12 mouse cellular contexts compared by ENCODE assay signal in the genomic region with DNA sequence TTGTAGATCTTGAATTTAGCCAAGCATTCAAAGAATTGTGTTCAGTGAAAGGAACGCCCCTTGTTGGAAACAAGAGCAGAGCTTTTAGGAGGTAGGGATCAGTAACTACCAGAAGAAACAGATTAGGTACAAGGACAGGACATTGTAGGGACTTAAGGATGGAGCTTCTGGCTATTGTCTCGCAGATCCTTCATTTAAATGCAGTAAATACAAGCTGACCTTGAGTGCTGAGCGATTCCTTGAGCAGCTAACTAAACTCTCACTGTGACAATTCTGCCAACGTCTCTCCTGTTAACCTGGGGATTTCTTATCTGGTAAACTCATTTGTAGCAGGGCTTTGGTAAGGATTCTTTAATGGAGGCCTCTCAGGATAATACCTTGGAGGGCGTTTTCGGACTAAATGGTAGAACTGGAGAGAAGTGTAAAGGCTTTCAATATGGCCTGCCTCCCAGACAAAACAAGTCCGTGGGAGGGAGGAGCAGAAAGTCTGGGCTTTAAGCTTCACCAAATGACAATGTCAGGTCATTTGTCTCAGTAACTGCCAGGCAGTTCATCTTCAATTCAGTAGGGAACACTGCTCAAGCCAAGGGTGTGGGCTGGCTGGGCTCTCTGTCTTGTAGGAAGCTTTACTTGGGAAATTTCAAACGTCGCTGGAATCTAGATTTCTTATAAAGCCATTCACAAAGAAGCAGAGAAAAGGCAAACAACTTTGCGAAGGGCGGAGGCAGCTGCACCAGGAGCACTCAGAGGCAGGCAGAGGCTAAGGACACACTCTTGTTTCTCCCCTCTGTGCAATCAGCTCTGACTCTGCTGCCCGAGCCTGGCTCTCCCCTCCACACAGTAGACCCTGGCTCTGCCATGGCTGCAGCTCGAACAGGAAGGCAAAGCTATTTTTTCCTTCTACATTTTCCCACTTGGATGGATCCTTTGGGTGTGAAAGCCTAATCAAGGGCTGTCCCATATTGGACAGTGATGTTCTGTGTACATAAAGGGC.
DNase-seq lines count a peak whose midpoint lies in the region; ATAC-seq and TF ChIP-seq lines count a peak whose summit lies in the region.
"Had no signal": no experiment of that assay in that cellular context is flagged by ENCODE, and none has a peak within 500 bp of the region (broad histone marks: within the 10 kb centered on the region; RNA-seq: fewer than 3 reads in every experiment).

No protein-coding gene starts in this region.

- no peak overlapping the region for H3K4me3 ChIP-seq in layer of hippocampus, adult 2 months
- no peak overlapping the region for H3K4me3 ChIP-seq in forebrain, embryonic 15.5 days
- no peak overlapping the region for H3K4me3 ChIP-seq in hindbrain, postnatal 0 days (ENCODE audit: low read length)
- no peak overlapping the region for H3K4me3 ChIP-seq in neural tube, embryonic 15.5 days (replicated peaks)
- H3K4me3 ChIP-seq: heart, adult 2 months; liver, embryonic 13.5 days had no signal

- WGBS in forebrain, embryonic 15.5 days, result 32% methylated on average over 13 of the region's 13 CpGs
- WGBS in hindbrain, postnatal 0 days, result 39% methylated on average over 13 of the region's 13 CpGs
- 18% methylated on average over 13 of the region's 13 CpGs for WGBS in neural tube, embryonic 15.5 days

- no peak overlapping the region for H3K9ac ChIP-seq in forebrain, embryonic 15.5 days (replicated peaks)
- no peak overlapping the region for H3K9ac ChIP-seq in hindbrain, postnatal 0 days (replicated peaks; ENCODE audit: low read length)
- no peak overlapping the region for H3K9ac ChIP-seq in neural tube, embryonic 15.5 days (replicated peaks)
- H3K9ac ChIP-seq: liver, embryonic 13.5 days had no signal

- H3K4me1 ChIP-seq in forebrain, embryonic 15.5 days, result peaks cover 19% of the 10 kb centered on the region
- H3K4me1 ChIP-seq in hindbrain, postnatal 0 days (ENCODE audit: insufficient read depth, low read length), result peaks cover 21% of the 10 kb centered on the region
- H3K4me1 ChIP-seq in neural tube, embryonic 15.5 days, result peaks cover 65% of the 10 kb centered on the region
- H3K4me1 ChIP-seq: liver, embryonic 13.5 days had no signal

- H3K9me3 ChIP-seq in forebrain, embryonic 15.5 days, result no peaks in the 10 kb centered on the region
- no peaks in the 10 kb centered on the region for H3K9me3 ChIP-seq in hindbrain, postnatal 0 days (ENCODE audit: low read length)
- H3K9me3 ChIP-seq in neural tube, embryonic 15.5 days (replicated peaks), result no peaks in the 10 kb centered on the region

- DNase-seq in layer of hippocampus, adult 2 months (ENCODE audit: low spot score in 2 of 2), result no peak
- no peak for DNase-seq in layer of hippocampus, postnatal 10 days (ENCODE audit: low spot score in 2 of 2)
- peak; percentile 43 for DNase-seq in hindbrain, postnatal 0 days (ENCODE audit: low spot score)
- no peak for DNase-seq in layer of hippocampus, postnatal 36 days
- no peak for DNase-seq in kidney, postnatal 14 days
- DNase-seq: cerebellum, postnatal 14 days; heart, adult 2 months; kidney, postnatal 4 days; liver, embryonic 13.5 days had no signal

- H3K4me2 ChIP-seq in forebrain, embryonic 15.5 days (replicated peaks), result no peak overlapping the region
- H3K4me2 ChIP-seq in hindbrain, postnatal 0 days (ENCODE audit: low read depth, low read length), result no peak overlapping the region
- H3K4me2 ChIP-seq in neural tube, embryonic 15.5 days, result no peak overlapping the region
- H3K4me2 ChIP-seq: liver, embryonic 13.5 days had no signal

- H3K27ac ChIP-seq in layer of hippocampus, adult 2 months, result peak overlapping the region; percentile 21
- H3K27ac ChIP-seq in forebrain, embryonic 15.5 days (replicated peaks), result 0 out of 2 replicates have a peak overlapping the region, but pooled peaks have one; percentile 13
- peak overlapping the region; percentile 70 for H3K27ac ChIP-seq in hindbrain, postnatal 0 days
- peak overlapping the region; percentile 66 for H3K27ac ChIP-seq in neural tube, embryonic 15.5 days (replicated peaks)
- H3K27ac ChIP-seq: heart, adult 2 months; liver, embryonic 13.5 days had no signal

- ATAC-seq in forebrain, embryonic 15.5 days (replicated peaks), result no peak
- peak; percentile 53; the same call in 1 of the 2 replicates for ATAC-seq in hindbrain, postnatal 0 days
- peak; percentile 52; the same call in 1 of the 2 replicates for ATAC-seq in neural tube, embryonic 15.5 days (ENCODE audit: low FRiP score)
- ATAC-seq in erythroblast, adult 5-6 weeks (replicated peaks; ENCODE audit: low FRiP score, poor library complexity, severe bottlenecking), result no peak

- no peak for TF ChIP-seq CTCF in layer of hippocampus, adult 2 months (conservative IDR thresholded peaks at IDR 0.05)
- no peak for TF ChIP-seq CTCF in hindbrain, postnatal 0 days (IDR thresholded peaks at IDR 0.05; ENCODE audit: low read depth)

- no peaks in the 10 kb centered on the region for H3K36me3 ChIP-seq in forebrain, embryonic 15.5 days
- H3K36me3 ChIP-seq in hindbrain, postnatal 0 days (ENCODE audit: insufficient read depth, low read length), result no peaks in the 10 kb centered on the region; the same call in 1 of the 2 replicates
- H3K36me3 ChIP-seq in neural tube, embryonic 15.5 days, result peaks cover 3% of the 10 kb centered on the region; the same call in 1 of the 2 replicates
- H3K36me3 ChIP-seq: liver, embryonic 13.5 days had no signal

- no peaks in the 10 kb centered on the region for H3K27me3 ChIP-seq in forebrain, embryonic 15.5 days
- H3K27me3 ChIP-seq in hindbrain, postnatal 0 days (ENCODE audit: insufficient read depth, low read length), result no peaks in the 10 kb centered on the region
- H3K27me3 ChIP-seq in neural tube, embryonic 15.5 days (replicated peaks), result no peaks in the 10 kb centered on the region
- H3K27me3 ChIP-seq: liver, embryonic 13.5 days had no signal

Comparison
In these comparisons a context has a peak if more than half of its experiments do, and no peak if none do; other contexts are left out.
1. H3K27ac ChIP-seq: peak in every context shown above with its lines; median percentile 70 in hindbrain, postnatal 0 days; 66 in neural tube, embryonic 15.5 days; 21 in layer of hippocampus, adult 2 months; 13 in forebrain, embryonic 15.5 days.
2. ATAC-seq: peak in hindbrain, postnatal 0 days (single experiment) and neural tube, embryonic 15.5 days (single experiment); none in forebrain, embryonic 15.5 days (single experiment) and erythroblast, adult 5-6 weeks (single experiment).